Mouse (Mus musculus): Measurements from ENCODE around the gene Cabcoco1.

The Cabcoco1 gene

DNA sequence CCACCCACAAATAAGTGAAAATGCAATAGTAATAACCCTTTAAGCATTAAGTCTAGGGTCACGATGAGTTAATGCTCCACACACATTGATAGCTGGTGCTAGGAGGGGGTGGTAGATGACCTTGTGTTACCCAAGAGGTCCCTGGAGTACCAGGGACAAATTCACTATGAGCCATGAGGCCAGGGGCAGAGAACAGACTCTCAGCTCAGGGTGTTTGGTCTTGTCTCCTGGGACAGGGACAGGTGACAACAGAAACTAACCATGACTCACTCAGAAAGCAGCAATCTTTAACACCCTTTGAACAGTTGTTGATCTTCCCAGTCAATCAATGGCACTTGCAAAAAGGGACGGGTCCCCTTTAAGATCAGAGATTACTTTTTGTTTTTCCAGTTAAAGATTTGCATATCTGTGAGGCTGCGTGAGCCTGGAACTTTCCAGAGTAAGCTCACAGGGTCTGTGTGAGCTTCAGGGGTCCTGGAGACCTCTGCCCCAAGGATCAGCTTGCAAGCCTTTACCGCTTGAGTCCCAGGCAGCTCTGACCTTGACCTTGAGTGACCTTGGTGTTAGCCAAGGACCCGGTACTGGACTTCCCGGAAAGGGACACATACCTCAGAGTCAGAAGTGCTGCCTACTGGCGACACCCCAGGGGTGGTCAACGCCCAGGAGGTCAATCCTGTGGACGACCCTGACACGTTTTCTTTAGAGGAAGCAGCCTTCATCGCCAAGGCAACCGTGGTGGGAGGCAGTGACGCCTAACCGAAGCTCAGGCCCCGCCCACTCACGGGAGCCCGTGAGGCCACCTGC lies at the start of gene Cabcoco1:
Gene Cabcoco1, minus strand, starts transcription at position 758 of the 804 bp plus-strand sequence.
- peak; percentile 95 for DNase-seq

GRCm38 (mm10) chr10:68589530-68590252 lies 48.0 kb upstream of the Cabcoco1 start:
- peak; percentile 55 for DNase-seq

- peak; percentile 6 for DNase-seq
Observed at GRCm38 (mm10) chr10:68587416-68588040, 45.8 kb upstream of the Cabcoco1 start.

GRCm38 (mm10) chr10:68577321-68577720 lies 35.6 kb upstream of the Cabcoco1 start:
- no peak for DNase-seq

DNA sequence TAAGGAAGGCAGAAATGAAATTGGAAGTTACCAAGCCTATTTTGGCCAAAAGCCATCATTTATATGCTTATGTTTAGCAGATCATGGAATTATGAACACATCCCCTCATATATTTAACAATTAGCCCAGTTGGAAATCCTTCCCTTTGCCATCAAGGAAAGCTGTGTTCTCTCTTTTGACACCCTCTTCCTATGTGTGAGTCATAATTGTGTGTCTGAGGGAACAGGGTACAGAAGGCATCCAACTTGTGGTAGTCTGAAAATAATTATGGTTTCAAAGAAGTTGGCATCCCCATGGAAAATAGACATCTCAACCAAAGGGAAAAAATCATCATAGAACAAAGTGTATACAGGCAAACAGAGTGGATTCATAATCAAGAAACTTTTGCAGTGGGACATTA lies 26.5 kb upstream of the Cabcoco1 start:
- DNase-seq, result no peak

DNA sequence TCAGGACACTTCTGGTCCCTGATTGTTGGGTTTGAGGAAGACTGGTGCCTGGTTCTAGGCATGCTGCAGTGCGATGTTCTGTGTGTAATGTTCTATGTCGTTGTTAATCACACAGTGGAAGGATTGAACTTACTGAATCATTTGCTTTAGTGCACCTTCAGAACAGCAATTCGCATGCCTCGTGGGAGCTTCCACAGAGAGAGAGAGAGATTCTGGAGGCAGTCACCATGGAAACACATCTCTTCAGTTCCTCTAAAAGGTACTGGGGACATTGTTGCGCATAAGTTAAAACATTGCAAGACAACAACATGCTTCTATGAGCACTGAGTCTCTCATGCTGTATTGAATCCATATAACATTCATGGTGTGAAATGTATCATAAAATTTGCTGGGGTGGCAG lies 20.6 kb upstream of the Cabcoco1 start:
- peak; percentile 61 for DNase-seq

GRCm38 (mm10) chr10:68558828-68559219 lies 17.1 kb upstream of the Cabcoco1 start:
- DNase-seq, result no peak

DNA sequence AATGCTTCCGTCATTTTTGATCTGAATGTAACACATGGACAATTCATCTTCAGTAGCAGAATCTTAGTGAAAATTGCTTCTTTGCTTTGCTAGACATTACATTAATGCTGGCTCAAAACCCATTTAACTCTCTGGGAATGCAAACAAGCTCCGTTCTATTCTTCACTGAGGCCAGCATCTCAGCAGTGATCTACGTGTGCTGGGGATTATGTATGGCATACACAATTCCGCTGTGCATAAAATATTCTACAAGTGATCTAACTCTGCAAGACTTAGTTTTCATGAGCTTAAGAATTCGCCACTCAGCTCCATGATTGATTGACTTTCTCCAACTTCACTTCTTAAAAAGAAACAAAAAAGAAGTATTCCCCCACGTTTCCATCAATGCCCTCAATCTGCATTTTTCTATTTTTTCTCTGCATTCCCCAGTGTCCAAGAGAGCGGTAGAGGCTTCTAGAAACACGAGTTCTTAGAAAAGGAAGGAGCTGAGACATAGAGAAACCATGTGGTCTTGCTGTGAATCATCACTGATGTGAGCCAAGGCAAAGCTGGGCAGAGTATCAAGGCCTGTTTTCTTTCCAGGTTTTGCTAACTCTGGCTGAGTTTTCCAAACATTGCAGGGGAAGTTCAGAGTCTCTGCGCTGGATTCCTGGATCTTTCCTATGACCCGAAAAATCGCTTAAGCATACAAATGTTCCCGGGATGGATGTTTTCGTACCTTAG lies 16.6 kb upstream of the Cabcoco1 start:
- peak; percentile 96 for DNase-seq

DNA sequence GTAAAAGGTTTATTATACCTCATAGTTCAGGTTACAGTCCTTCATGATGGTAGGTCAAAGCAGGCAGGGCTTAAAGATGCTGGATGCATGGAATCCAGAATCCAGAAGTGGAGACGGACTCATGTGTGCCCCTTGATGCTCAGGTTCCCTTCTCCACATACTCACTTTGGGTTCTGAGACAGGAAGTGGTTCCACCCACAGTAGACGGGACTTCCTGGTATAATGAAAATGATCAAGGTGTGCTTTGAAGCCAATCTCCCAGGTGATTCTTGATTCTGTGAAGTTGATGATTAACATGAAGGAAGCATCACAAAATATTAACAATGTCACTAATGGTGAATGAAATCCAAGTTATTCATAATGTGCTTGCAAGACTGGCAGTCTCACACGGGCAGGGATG lies 12.0 kb upstream of the Cabcoco1 start:
- DNase-seq, result peak; percentile 41

- DNase-seq, result peak; percentile 15
Observed at GRCm38 (mm10) chr10:68552556-68552955, 10.9 kb upstream of the Cabcoco1 start.

- DNase-seq, result peak; percentile 54
Observed at GRCm38 (mm10) chr10:68551316-68551715, 9.6 kb upstream of the Cabcoco1 start.

DNA sequence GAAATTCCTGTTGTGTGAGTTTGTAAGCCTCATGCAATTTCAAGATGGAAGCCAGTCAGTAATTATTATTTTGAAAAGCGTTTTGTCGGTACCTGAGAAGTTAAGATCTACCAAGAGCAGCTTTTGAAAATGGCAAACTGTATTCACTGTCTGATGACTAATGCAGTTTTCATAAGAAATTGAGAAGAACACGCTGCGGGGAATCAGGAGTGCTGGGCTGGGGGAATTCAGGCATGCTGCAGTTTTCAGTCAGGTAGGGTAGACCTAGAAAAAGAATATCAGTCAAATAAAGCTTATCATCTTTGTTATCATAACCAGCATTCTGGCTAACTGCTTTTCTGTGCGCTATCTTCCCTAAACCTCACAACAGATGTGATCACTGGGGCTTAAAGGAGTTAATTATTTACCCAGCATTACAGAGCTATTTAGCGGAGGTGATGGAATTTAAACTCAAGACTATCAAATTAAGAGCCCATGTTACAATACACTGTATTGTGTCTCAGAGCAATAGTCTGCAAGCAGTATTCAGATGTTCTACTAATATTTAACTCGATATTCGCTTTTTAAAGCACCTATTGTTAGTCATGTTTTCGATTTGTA lies 9.1 kb upstream of the Cabcoco1 start:
- DNase-seq, result peak; percentile 24

GRCm38 (mm10) chr10:68543107-68543506 lies 1.4 kb upstream of the Cabcoco1 start:
- no peak for DNase-seq

- peak; percentile 15 for DNase-seq
Observed at GRCm38 (mm10) chr10:68541943-68542420, 286 bp upstream of the Cabcoco1 start.

- DNase-seq, result no peak
Observed at GRCm38 (mm10) chr10:68540612-68541011, 1.1 kb downstream of the Cabcoco1 start.

DNA sequence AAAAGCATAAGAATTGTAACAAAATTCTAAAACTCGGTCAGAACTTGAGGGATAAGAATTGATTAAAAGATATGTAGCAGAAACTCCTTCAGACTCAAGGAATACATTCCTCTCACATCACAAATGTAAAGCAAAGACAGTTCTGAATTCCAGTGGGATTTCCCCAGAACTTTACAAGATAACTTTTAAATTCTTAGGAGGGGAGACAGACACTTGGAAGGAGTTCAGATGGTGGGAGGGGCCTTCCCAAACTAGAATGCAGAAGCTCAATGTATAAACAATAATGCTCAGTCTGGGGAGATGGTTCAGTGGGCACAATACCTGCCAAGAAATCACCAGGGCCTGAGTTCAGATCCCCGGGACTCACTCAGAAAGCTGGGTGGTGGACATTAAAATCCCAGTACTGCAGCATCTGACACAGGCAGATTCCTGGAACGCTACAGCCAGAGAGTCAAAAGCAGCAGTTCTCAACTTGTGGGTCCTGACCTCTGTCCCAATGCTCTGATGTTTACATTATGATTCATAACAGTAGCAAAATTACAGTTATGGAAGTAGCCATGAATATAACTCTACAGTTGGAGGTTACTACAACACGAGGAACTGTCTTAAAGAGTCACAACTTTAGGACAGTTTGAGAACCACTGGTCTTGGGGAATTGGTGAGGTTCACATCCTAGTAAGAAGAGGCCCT lies 4.3 kb downstream of the Cabcoco1 start:
- DNase-seq, result peak; percentile 67

DNA sequence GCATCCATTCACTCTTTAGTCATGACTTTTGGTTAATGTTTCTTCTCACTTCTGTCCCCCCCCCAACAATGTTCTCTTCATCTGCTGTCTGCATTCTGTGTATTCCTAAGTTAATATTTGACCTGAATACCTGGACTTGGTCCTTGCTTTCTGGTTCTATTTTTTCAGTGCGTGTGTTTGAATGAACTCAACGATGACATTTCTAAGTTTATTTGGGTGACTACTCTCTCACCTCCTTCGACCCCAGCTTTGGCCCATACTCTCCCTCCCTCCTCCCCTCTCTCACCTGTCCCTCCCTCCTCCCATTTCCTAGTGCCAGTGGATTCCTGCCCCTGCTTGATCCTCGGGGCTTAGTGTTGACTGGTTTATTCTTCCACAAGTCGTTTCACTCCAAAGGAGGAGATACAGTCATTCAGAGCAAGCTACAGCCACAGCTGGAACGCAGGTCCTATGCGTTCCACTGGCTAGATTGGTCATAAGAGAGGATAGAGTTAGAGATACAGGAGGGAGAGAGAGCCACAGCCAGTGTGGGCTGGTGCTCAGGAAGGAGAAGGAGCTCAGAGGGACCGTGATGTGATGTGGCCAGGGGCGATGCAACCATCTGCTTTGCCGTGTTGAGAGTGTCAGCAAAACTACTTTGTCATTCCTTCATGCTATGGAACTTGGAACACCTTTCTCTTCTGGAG lies 12.2 kb downstream of the Cabcoco1 start:
- DNase-seq, result peak; percentile 55

DNA sequence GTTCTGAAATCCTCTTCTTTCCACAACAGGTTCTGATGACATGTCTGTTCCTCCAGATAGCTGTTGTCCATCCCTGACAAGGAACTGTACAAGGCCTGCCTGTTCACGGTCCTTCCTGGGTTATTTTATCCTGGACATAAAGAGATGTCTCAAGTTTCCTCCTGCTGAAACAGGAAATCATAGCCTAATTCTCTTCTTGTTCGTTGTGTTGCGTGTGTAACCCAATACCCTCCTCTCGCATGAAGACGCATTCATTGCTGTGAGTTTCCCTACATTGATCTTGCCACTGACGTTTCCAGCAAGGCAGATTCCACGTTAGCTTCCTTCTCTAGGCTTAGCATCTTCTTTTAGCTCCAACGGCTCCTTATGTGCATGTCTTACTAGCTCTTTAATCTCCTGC lies 12.7 kb downstream of the Cabcoco1 start:
- DNase-seq, result peak; percentile 28

- DNase-seq, result peak; percentile 49
Observed at GRCm38 (mm10) chr10:68522106-68522505, 19.6 kb downstream of the Cabcoco1 start.

DNA sequence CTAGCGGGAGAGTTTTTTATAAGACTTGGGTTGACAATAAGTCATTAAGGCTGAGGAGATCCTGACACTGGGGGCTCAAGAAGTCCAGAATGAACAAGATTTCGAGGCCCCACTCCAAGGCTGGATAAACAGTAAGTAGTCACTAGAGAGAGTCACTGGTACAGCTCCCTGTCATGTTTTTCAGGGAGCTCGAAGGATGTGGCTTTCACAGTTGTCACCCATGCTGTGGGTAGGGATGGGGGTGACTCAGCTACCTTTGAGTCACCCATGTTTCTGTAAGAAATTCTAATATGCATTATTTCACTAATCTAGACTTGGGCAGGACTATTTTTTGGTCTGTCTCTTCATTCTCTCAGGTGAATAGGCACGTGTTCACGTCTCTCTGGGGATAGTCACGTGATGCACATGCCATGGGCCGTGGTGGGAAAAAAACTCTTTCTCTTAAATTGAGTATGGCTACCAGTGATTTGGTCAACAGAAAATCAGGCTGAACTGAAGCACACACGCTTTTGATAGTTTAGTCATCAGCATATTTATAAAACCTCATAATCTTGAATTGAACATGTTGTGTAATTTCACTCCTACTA lies 29.2 kb downstream of the Cabcoco1 start:
- DNase-seq, result no peak

DNA sequence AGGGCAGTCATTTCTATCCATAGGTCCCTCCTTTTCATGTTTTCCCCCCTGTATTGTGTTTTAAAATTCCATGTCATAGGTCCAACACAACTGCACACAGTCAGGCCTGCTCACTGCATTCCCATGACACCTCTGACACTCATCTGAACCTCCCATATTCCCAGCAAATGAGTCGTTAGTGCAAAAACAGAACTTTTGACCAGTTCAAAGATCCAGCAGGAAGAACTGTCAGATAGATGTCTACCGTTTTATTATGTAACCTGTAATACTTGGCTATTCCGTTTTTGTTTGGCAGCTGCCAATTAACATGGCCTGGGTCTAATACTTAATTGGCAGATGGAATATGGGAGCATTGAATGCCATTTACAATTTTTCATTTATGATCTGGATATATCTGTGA lies 34.0 kb downstream of the Cabcoco1 start:
- DNase-seq, result no peak
